Mouse (Mus musculus): ENCODE data around the gene Ces2b.
"Not testable (repeated sequence)": the region's sequence is repeated elsewhere in the genome, so short reads cannot be mapped to it uniquely, and the experiment has no call there.

Ces2b gene

DNA sequence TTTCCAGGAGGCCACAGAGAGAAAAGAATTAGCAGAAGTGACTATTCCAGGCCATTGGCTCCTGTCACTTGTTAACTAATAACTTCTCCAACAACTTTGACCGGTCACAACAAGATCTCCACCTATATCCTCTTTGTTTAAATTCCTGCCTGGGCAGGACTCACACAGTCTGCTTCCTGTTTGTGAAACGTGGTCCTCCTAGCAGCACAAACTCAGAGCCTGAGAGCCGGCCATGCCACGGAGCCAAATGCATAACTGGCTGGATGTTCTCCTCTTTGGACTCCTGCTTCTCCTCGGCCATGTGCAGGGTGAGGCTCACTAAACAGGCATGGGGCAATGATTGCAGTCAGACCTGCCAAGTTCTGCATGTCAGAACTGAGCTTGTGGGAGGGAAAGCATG is at the start of gene Ces2b:
Gene Ces2b (plus strand): TSS at position 133 of the 400 bp plus-strand sequence.
- DNase-seq (ENCODE audit: low spot score in 2 of 2) = no peak

- peak; percentile 32 to 40 for DNase-seq (ENCODE audit: low spot score in 2 of 2)
These were observed 44.3 kb upstream of the Ces2b start for GRCm38 (mm10) chr8:104787049-104787448.

GRCm38 (mm10) chr8:104788929-104789328 is 42.4 kb upstream of the Ces2b start:
- no peak for DNase-seq (ENCODE audit: low spot score in 2 of 2)

DNA sequence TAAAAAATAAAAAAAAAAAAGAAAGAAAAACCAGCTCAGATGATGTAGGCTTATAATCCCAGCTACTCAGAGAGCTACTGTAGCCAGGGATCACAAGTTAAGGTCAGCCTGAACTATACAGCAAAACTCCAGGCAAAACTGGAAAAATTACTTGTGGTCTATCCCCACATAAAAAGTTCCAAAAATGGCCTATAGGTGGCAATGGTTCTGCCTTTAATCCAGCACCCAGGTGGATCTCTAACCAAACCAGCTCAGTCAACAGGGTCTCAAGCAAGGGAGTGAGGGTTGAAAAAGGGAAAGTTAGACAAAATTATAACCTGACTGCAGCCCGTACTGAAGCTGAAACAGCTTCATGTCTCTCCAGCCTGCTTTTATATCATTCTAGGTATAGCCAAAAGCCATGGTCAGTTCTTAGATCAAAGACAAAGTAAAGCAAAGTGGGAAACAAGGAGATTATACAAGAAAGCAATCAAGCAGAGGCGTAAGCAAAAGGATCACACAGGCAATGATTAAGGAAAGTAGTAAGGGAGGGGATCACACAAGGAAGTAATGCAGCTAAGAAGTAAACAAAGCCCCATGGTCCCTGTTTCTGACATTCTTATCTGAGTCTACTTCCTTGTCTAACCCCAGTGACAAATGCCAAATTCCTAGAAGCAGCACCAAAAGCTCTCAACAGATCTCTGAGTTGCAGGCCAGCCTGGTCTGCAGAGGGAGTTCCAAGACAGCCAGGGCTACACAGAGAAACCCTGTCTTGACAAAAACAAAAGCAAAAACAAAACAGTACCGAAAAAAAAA is 41.3 kb upstream of the Ces2b start:
- no peak for DNase-seq (ENCODE audit: low spot score in 2 of 2)

DNA sequence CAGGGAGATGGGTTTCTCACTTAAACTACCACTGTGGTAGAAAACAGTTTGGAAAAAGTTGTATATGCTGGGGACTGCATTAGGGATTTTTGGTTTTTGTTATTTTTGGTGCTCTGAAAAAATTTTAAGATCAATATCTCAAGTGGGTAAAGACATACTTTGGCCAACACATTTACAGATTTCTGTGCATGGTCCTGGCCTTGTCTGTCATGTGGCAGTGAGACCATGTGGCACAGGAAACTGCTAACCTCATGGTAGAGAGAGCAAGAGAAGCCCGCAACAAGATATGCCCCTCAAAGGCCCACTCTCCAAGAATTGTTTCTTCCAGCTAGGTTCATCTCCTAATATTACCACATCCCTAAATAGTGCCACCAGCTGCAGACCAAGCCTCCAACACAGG is 32.0 kb upstream of the Ces2b start:
- DNase-seq (ENCODE audit: low spot score in 2 of 2) = no peak

- DNase-seq (ENCODE audit: low spot score in 2 of 2) = no peak
These were observed 25.2 kb upstream of the Ces2b start for GRCm38 (mm10) chr8:104806127-104806526.

DNA sequence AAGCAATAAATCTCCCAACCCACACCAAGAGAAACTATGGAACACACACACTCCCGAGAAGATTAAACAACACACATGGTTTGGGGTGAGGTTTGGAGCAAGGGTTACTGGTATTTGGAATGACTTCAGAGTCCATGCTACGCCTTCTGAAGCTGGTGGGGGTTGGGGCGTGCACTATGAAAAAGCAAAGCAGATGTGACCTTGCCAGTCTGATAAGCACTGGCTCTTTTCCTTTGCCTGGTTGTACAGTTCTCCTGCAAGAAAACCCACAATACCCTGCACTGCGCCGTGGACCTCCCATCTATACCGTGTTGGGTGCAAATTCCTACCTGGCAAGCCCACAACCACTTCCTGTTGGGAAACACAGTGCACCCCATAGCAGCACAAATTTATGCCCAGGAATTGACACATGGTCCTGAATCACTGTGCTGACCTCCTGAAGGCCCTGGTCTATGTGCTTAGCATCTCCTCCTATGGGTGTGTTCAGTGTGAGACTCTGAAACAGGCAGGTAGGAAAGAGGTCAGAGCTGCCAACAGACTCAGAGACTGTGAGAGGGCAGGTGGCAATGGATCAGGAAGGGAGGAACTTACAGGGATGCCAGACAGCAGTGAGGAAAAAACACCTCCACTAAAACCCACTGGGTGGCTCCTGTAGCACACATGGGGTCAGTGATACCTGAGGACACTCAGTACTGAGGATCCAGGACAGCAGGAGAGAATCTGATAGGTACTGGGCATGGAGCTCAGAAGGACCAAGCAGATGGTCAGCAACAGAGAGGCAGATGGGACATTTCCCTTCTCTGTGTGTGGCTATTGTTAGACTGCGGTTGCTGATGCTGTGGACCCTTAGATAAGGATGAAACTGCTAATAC is 22.6 kb upstream of the Ces2b start:
- no peak for DNase-seq (ENCODE audit: low spot score in 2 of 2)

DNA sequence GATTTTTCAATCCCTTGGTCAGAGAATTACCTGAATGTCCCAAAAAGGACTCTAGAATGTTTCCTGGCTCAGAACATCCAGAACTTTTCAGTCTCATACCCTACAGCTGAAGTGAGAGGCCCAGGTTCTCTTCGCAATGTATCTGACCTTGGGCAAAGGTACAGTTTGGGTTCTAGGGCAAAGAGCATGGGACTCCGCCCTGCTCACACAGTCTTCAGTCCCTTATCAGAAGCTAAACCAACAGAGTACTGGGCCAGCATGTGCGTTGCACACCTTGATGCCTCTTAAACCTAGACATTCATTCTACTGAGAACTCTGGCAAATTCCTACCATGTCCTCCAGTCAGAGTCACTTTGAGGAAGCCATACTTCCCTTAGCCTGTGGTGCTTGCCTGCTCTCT is 21.9 kb upstream of the Ces2b start:
- DNase-seq (ENCODE audit: low spot score in 2 of 2) = no peak

DNA sequence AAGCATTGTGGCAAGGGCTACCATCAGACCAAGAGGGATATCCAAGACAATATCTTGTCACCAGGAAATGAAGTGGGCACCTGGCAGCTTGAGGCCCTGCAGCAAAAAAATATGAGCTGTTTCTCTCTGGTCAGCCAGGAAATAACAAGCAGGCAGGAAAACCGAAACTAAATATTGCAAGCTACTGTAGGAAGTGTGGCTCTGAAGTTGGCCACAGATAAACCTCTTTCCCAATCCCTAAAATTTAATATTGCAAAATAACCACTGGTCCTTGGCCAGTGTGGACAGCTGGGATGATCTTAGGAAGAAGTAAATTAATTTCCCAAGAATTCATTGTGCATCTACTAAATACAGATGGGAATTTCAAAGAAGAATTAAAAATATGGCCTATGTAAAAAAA is 4.5 kb upstream of the Ces2b start:
- DNase-seq (ENCODE audit: low spot score in 2 of 2) = no peak

DNA sequence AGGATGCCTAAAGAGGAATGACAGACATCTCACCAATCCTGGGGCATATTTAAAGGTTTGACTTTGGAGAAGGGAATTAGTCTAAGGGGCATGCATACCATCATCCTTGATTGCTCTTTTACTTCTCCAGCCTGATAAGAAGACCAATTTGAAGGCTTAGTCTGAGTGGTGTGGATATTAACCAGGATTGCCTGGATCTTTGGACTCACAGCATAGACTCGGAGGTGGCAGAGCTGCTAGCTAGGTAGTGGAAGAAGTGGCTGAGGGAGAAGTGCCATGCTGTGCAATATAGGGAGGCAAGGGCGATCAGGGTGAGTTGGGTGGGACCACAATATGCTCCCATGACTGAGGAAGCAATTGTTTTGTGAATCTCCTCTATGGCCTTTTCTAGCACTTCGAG is 3.2 kb upstream of the Ces2b start:
- DNase-seq (ENCODE audit: low spot score in 2 of 2) = no peak

GRCm38 (mm10) chr8:104841360-104842078 is 10.1 kb downstream of the Ces2b start:
- DNase-seq (ENCODE audit: low spot score in 2 of 2) = no peak

- DNase-seq (ENCODE audit: low spot score in 2 of 2) = no peak
These were observed 15.5 kb downstream of the Ces2b start, which contains the start of gene Ces2c for GRCm38 (mm10) chr8:104846831-104847230. TSS of gene Ces2c (plus strand) at chr8:104847068.

GRCm38 (mm10) chr8:104847741-104848462 is 16.5 kb downstream of the Ces2b start:
- no peak for DNase-seq (ENCODE audit: low spot score in 2 of 2)

DNA sequence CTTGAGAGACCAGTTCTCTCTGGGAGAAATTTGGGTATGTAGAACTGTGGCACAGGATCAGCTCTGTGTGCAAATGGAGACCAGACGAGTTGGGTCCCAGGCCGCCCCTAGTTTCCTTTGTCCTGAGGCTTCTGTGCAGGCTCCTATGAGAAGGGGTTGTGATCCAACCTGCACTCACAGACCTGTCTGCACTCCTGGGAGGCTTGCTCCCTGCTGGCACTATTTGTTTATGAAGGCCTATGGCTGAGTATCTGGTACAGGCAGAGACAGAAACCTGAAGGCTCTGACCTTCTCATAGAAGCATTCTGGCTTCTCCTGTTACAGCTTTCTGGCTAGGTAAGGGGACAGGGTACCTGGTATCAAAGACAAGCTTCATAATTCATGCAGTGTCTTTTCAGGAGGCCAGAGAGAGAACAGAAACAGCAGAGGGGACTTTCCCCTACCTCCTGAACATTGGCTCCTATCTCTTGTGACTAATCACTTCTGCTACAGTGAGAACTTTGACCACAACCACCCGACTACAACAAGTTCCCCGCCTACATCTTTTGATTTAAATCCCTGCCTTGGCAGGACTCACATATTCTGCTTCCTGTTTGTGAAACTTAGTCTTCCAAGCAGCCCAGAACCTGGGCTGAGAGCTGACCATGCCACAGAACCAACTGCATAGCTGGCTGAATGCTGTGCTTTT is 35.6 kb downstream of the Ces2b start:
- not testable (repeated sequence) for DNase-seq (ENCODE audit: low spot score in 2 of 2)

GRCm38 (mm10) chr8:104868876-104869275 is 37.5 kb downstream of the Ces2b start:
- not testable (repeated sequence) for DNase-seq (ENCODE audit: low spot score in 2 of 2)

DNA sequence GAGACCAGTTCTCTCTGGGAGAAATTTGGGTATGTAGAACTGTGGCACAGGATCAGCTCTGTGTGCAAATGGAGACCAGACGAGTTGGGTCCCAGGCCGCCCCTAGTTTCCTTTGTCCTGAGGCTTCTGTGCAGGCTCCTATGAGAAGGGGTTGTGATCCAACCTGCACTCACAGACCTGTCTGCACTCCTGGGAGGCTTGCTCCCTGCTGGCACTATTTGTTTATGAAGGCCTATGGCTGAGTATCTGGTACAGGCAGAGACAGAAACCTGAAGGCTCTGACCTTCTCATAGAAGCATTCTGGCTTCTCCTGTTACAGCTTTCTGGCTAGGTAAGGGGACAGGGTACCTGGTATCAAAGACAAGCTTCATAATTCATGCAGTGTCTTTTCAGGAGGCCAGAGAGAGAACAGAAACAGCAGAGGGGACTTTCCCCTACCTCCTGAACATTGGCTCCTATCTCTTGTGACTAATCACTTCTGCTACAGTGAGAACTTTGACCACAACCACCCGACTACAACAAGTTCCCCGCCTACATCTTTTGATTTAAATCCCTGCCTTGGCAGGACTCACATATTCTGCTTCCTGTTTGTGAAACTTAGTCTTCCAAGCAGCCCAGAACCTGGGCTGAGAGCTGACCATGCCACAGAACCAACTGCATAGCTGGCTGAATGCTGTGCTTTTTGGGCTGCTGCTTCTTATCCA is 55.0 kb downstream of the Ces2b start:
- DNase-seq (ENCODE audit: low spot score in 2 of 2) = not testable (repeated sequence)
